Comparison of ENCODE assay signal across 10 mouse cellular contexts in the genomic region with DNA sequence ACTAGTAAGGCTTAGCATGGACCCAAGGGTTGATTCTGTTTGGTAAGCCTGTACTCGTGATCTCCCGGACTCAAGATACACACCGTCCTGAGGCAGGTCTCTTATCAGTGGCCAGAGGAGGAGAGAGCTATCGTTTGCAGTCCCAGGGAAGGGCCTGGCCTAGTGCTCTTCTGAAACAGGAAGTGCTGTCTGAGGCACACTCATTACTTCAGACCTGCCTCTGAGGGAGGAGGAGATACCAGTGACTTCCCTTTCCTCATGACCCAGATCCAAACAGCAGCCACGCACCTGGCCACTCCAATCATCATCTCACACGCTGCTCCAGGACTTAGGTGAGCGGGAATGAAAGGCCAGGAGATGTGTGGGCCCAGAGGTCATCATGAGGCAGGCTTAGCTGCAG.
DNase-seq lines count a peak whose midpoint lies in the region; ATAC-seq and TF ChIP-seq lines count a peak whose summit lies in the region.
"Had no signal": no experiment of that assay in that cellular context is flagged by ENCODE, and none has a peak within 500 bp of the region (broad histone marks: within the 10 kb centered on the region; RNA-seq: fewer than 3 reads in every experiment).

No protein-coding gene starts in this region.

- DNase-seq in heart, adult 11 months, result peak; percentile 90
- no peak for DNase-seq in heart, embryonic 10.5 days (ENCODE audit: low spot score)
- DNase-seq in thymus, postnatal 0 days (ENCODE audit: low spot score), result peak; percentile 60
- no peak for DNase-seq in kidney, adult 2 months
- DNase-seq in urinary bladder, postnatal 4 days (ENCODE audit: low spot score in 2 of 2), result no peak
- DNase-seq: cerebellum, adult 9-11 months had no signal

- no peak overlapping the region for H3K4me3 ChIP-seq in heart, embryonic 10.5 days
- H3K4me3 ChIP-seq in macrophage (ENCODE audit: inconsistent target), result no peak overlapping the region
- H3K4me3 ChIP-seq in kidney, adult 2 months (ENCODE audit: insufficient read depth, low read depth, low read length), result no peak overlapping the region
- H3K4me3 ChIP-seq in kidney, embryonic 14.5 days (ENCODE audit: low read length), result no peak overlapping the region

- peak; percentile 94 for ATAC-seq in granulocyte monocyte progenitor cell, adult 5-6 weeks (replicated peaks; ENCODE audit: poor library complexity, severe bottlenecking)
- ATAC-seq in kidney, embryonic 14.5 days (ENCODE audit: low FRiP score, low TSS enrichment), result no peak
- ATAC-seq: midbrain, embryonic 16.5 days had no signal

- no peaks in the 10 kb centered on the region for H3K36me3 ChIP-seq in heart, embryonic 10.5 days
- no peaks in the 10 kb centered on the region for H3K36me3 ChIP-seq in macrophage (ENCODE audit: inconsistent target)
- H3K36me3 ChIP-seq in kidney, adult 2 months (ENCODE audit: control insufficient read depth, insufficient read depth, low read length), result no peaks in the 10 kb centered on the region
- H3K36me3 ChIP-seq in kidney, embryonic 14.5 days (ENCODE audit: control insufficient read depth, insufficient read depth, low read length), result no peaks in the 10 kb centered on the region

- no peak overlapping the region for H3K4me2 ChIP-seq in kidney, embryonic 14.5 days (replicated peaks; ENCODE audit: low read depth, low read length)

- H3K27ac ChIP-seq in heart, embryonic 10.5 days, result no peak overlapping the region
- peak overlapping the region; percentile 35 for H3K27ac ChIP-seq in macrophage
- no peak overlapping the region for H3K27ac ChIP-seq in kidney, adult 2 months (ENCODE audit: insufficient read depth, low read depth, low read length)
- H3K27ac ChIP-seq in kidney, embryonic 14.5 days (ENCODE audit: low read depth, low read length), result no peak overlapping the region

- TF ChIP-seq CTCF in kidney, adult 2 months (conservative IDR thresholded peaks at IDR 0.05; ENCODE audit: insufficient read depth, insufficient read length, low read depth, low read length), result no peak

- WGBS in heart, embryonic 10.5 days, result 40% methylated on average over 7 of the region's 7 CpGs
- WGBS in macrophage (ENCODE audit: missing documents), result 41% methylated on average over 7 of the region's 7 CpGs
- 74% methylated on average over 7 of the region's 7 CpGs for WGBS in kidney, adult 2 months
- WGBS in kidney, embryonic 14.5 days, result 80% methylated on average over 7 of the region's 7 CpGs

- no peak overlapping the region for H3K9ac ChIP-seq in kidney, embryonic 14.5 days (ENCODE audit: low read depth, low read length)

- no peak for TF ChIP-seq POLR2A in kidney, adult 2 months (IDR thresholded peaks at IDR 0.05; ENCODE audit: low read depth, low read length)

- no peaks in the 10 kb centered on the region for H3K9me3 ChIP-seq in heart, embryonic 10.5 days
- no peaks in the 10 kb centered on the region for H3K9me3 ChIP-seq in kidney, embryonic 14.5 days (ENCODE audit: control insufficient read depth, low read length)

- no peaks in the 10 kb centered on the region for H3K79me2 ChIP-seq in macrophage (ENCODE audit: inconsistent target)

- no peaks in the 10 kb centered on the region for H3K27me3 ChIP-seq in heart, embryonic 10.5 days (ENCODE audit: insufficient read depth, poor library complexity, severe bottlenecking)
- H3K27me3 ChIP-seq in kidney, adult 2 months (replicated peaks; ENCODE audit: control insufficient read depth, insufficient read depth, low read length), result no peaks in the 10 kb centered on the region
- no peaks in the 10 kb centered on the region for H3K27me3 ChIP-seq in kidney, embryonic 14.5 days (ENCODE audit: control insufficient read depth, insufficient read depth, low read length)

- 0 out of 2 replicates have a peak, but pooled peaks cover 3% of the 10 kb centered on the region for H3K4me1 ChIP-seq in heart, embryonic 10.5 days
- H3K4me1 ChIP-seq in kidney, adult 2 months (ENCODE audit: control insufficient read depth, insufficient read depth, low read length), result no peaks in the 10 kb centered on the region
- H3K4me1 ChIP-seq in kidney, embryonic 14.5 days (ENCODE audit: control insufficient read depth, insufficient read depth, low read length), result no peaks in the 10 kb centered on the region

Comparison
In these comparisons a context has a peak if more than half of its experiments do, and no peak if none do; other contexts are left out.
1. DNase-seq: peak in heart, adult 11 months (single experiment) and thymus, postnatal 0 days (single experiment); none in heart, embryonic 10.5 days (single experiment), kidney, adult 2 months (single experiment) and urinary bladder, postnatal 4 days (0 of 2).